Mouse (Mus musculus) midbrain, postnatal 0 days (tissue): ENCODE measurements at regions not wholly inside any gene's neighbourhood (a gene's known extent, or its start where the extent isn't known, plus 50 kb on each side); places are given as distances from the start of the nearest gene placed in this dataset.

Experiments used
- ATAC-seq: fragments of 200-750 bp; cut with Nextera tagmentation; 2 replicates; pipeline ENCODE4 v1.8.0; 2017; ENCODE audit warnings: moderate number of reproducible peaks, mild to moderate bottlenecking, moderate TSS enrichment, moderate library complexity; ENCODE audit not compliant: low FRiP score
- DNase-seq: peaks from one replicate; pipeline ENCODE4 v3.0.0-alpha.2; 2015; ENCODE audit warnings: low spot score
- H3K27ac ChIP-seq: fragments of 300-500 bp; sonication (generic); 2 replicates; pipeline ENCODE4 v1.5.1; 2014; ENCODE audit warnings: low read depth, mild to moderate bottlenecking, low read length, mixed read lengths
- H3K27me3 ChIP-seq: fragments of 300-500 bp; sonication (generic); 2 replicates; pipeline ENCODE4 v1.6.1; 2014; ENCODE audit warnings: low read length, control low read depth, mixed read lengths; ENCODE audit not compliant: insufficient read depth
- H3K36me3 ChIP-seq: fragments of 300-500 bp; sonication (generic); 2 replicates; pipeline ENCODE4 v1.6.1; 2014; ENCODE audit warnings: low read length, control low read depth, mixed read lengths; ENCODE audit not compliant: insufficient read depth
- H3K4me1 ChIP-seq: fragments of 300-500 bp; sonication (generic); 2 replicates; pipeline ENCODE4 v1.6.1; 2014; ENCODE audit warnings: mild to moderate bottlenecking, control low read depth, antibody characterized with exemption, low read length, mixed read lengths; ENCODE audit not compliant: insufficient read depth
- H3K4me2 ChIP-seq: fragments of 300-500 bp; sonication (generic); 2 replicates; pipeline ENCODE4 v1.6.1; 2014; ENCODE audit warnings: low read depth, mild to moderate bottlenecking, low read length, mixed read lengths; ENCODE audit not compliant: poor library complexity, severe bottlenecking
- H3K4me3 ChIP-seq: fragments of 300-500 bp; sonication (generic); 2 replicates; pipeline ENCODE4 v1.5.1; 2014; ENCODE audit warnings: low read depth, mild to moderate bottlenecking, low read length, moderate library complexity
- H3K9ac ChIP-seq: fragments of 300-500 bp; sonication (generic); replicated peaks from 2 replicates; pipeline ENCODE4 v1.6.1; 2014; ENCODE audit warnings: mild to moderate bottlenecking, low read length, moderate library complexity, mixed read lengths; ENCODE audit not compliant: poor library complexity, severe bottlenecking
- H3K9me3 ChIP-seq: fragments of 300-500 bp; sonication (generic); 2 replicates; pipeline ENCODE4 v1.6.1; 2016; ENCODE audit warnings: low read length, control low read depth
- CTCF ChIP-seq: IDR thresholded peaks from 2 replicates; pipeline ENCODE4 v1.5.1; 2016; ENCODE audit warnings: antibody characterized with exemption, mild to moderate bottlenecking
- WGBS: fragments of 180-500 bp; shearing (Covaris S2); extraction: QIAGEN DNeasy Blood & Tissue Kit; methylation state at CpG from one replicate; pipeline ENCODE4 v1.1.7; 2014; 5-methylcytosine and 5-hydroxymethylcytosine counted together

DNA sequence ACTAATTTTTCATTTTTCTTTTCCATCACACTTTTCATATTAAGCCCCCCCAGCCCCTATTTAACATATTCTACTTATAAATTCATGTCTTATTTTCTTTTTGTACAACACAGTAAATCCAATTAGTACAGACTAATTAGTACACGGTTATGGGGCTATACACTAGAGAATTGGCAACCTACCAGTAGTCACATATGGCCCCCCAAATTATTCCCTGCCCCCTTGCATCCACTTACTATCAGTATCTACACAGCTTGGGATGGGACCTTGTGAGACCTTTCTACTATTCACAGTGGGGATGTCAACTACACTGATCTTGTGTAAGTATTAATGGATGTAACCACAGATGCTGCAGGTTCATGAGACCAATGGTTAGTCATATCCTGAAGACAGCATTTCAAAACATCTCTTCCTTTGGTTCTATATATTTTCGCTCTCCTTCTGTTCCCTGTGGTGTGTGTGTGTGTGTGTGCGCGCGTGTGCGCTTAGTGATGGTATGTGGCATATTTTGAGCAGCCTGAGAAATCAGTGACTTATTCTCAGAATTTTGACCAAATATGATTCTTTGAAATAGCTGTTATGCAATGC, 732.9 kb upstream of the Zeb2 start:
- H3K27ac ChIP-seq: no peak overlapping the region
- no peaks in the 10 kb centered on the region for H3K27me3 ChIP-seq
- H3K4me2 ChIP-seq: no peak overlapping the region
- H3K4me1 ChIP-seq: no peaks in the 10 kb centered on the region
- WGBS: 92% methylated on average over 6 of the region's 6 CpGs
- DNase-seq: no peak
- TF ChIP-seq CTCF: no peak
- H3K4me3 ChIP-seq: no peak overlapping the region
- no peak for ATAC-seq
- H3K9me3 ChIP-seq: no peaks in the 10 kb centered on the region
- no peak overlapping the region for H3K9ac ChIP-seq
- H3K36me3 ChIP-seq: no peaks in the 10 kb centered on the region

DNA sequence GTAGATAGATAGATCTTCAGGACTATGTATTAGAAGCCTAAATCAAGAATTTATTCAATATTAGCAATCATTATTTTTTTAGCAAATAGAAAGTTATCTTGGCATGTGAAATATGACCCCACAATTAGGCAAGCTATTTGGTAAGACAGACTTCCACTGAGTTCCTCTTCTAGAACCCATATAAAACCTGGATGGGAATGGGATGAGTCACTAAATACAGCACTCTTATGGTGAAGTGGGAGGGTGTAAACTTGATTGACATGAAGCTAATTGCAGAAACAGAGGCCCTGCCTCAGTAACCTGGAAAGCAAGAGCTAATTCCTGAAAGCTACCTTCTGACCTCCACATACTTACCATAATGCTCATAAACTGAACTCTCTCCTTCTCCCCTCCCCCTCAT, 723.2 kb upstream of the Zeb2 start:
- no peak overlapping the region for H3K27ac ChIP-seq
- DNase-seq (no peak), ATAC-seq (no peak)
- H3K4me1 ChIP-seq: no peaks in the 10 kb centered on the region
- no peak for TF ChIP-seq CTCF
- H3K9me3 ChIP-seq: no peaks in the 10 kb centered on the region
- H3K4me3 ChIP-seq: no peak overlapping the region
- H3K9ac ChIP-seq: no peak overlapping the region
- no peak overlapping the region for H3K4me2 ChIP-seq
- no peaks in the 10 kb centered on the region for H3K36me3 ChIP-seq
- H3K27me3 ChIP-seq: no peaks in the 10 kb centered on the region

DNA sequence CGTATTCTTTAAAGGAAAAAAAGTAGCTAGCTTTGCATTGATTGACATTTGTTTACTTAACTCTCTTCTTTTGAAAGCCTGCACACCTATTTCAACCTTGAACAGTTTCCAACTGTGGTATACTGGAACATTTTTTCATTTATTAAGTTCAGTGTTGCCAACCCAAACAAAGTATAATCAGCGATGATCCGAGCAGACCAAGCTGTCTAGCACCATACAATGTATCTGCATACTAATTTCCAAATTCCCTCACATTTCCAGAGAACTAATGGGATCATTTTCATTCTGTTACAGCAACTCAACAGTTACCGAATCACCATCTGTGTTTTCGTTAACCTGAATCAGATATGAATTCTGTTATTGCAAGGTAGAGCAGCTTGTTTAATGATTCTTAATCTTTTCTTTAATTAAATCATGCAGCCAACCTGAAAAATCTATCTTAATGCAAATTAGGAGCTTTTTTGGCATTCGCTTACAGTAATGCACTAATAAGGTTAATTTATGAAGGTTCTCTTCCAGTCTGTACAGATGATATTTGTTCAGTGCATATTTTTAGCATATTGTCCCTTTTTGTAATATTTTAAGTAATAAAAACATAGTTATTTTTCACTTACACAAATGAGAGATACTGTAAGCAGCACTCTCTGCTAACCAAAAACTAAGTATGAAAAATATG, 719.5 kb upstream of the Zeb2 start:
- Histone ChIP-seq H3K9ac (no peak overlapping the region), H3K36me3 (no peaks in the 10 kb centered on the region), H3K9me3 (no peaks in the 10 kb centered on the region), H3K27ac (no peak overlapping the region), H3K4me1 (no peaks in the 10 kb centered on the region), H3K4me2 (no peak overlapping the region), H3K27me3 (no peaks in the 10 kb centered on the region), H3K4me3 (no peak overlapping the region)
- WGBS: 71% methylated on average over 6 of the region's 6 CpGs
- TF ChIP-seq CTCF: no peak
- ATAC-seq: no peak
- DNase-seq: peak; percentile 2

DNA sequence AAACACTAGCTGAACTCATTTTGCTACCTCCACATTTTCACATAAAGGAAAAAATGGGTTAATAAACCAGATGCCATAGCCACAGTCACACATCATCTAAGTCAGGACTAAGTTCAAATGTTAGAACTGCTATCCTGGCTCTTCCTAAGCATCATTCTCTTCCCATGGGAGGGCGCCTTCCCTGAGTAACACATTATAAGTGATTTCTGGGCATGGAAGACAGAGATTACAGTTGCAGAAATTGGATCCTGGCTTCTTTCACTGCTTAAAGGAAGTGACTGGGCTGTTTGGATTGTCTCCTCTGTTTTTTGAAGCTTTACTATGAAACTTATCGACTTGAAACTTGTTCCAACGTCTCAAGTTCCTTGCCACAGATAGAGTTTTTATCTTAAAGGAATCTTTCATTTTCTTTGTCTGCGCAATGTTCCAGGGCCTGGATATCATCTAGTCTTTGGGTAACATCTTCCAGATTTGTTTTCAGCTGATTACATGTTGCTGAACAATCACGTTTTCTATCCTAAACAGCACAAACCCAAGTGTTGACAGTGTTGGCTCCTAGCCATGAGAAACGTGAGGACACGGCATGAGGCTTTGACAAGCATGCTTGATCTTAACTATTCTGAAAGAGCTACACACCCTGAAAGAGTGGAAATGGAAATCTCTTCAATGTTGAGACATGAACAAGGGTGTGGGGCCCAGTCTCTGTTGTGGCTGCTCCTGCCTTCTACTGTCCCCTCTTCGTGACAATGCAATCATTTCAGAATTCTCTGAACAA, 700.9 kb upstream of the Zeb2 start:
- no peak overlapping the region for H3K4me2 ChIP-seq
- DNase-seq (no peak), ATAC-seq (no peak)
- H3K27me3 ChIP-seq: no peaks in the 10 kb centered on the region
- no peak overlapping the region for H3K9ac ChIP-seq
- no peak overlapping the region for H3K27ac ChIP-seq
- no peak for TF ChIP-seq CTCF
- no peaks in the 10 kb centered on the region for H3K4me1 ChIP-seq
- H3K9me3 ChIP-seq: no peaks in the 10 kb centered on the region
- 77% methylated on average over 8 of the region's 8 CpGs for WGBS
- no peaks in the 10 kb centered on the region for H3K36me3 ChIP-seq
- no peak overlapping the region for H3K4me3 ChIP-seq

DNA sequence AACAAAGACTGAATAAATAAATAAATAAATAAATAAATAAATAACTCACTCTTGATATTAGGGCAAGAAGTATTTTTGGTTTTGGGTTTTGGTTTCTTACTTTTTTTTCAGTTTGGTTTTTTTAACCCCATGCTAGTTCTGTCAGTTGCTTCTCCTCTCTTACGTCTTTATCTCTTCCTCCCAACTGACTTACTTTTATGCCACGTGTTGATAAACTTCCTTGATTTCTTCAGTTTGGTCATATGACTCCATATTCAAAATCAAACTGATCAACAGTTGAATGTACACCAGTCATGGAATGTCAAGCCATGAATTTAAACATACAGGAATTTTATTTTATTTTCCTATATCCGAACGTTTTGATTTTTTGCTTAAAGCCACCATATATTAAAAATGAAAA, 697.5 kb upstream of the Zeb2 start:
- H3K9me3 ChIP-seq: no peaks in the 10 kb centered on the region
- WGBS: 96% methylated on average over 4 of the region's 4 CpGs
- TF ChIP-seq CTCF: no peak

DNA sequence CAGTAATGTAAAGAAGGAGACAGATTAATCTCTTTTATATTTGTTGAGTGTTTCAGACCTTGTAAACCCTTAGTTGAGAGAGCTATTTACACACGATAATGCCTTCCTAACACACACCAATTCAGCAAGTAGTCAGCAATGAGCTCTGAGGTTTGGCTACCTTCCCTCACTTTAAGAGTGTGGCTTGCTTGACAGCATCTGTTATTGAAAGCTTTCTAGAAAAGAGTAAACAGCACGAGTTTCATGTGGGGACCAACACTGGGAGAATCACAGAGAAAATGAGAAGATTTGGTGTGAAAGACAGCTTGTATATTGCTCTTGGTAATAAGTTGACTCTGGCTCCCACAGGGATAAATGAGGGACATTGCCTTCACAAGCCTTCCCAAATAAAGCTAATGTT, 688.1 kb upstream of the Zeb2 start:
- H3K4me1 ChIP-seq: no peaks in the 10 kb centered on the region
- no peak for TF ChIP-seq CTCF
- no peaks in the 10 kb centered on the region for H3K9me3 ChIP-seq
- H3K9ac ChIP-seq: no peak overlapping the region
- 74% methylated on average over 2 of the region's 2 CpGs for WGBS
- H3K36me3 ChIP-seq: no peaks in the 10 kb centered on the region
- DNase-seq (no peak), ATAC-seq (no peak)
- H3K27me3 ChIP-seq: no peaks in the 10 kb centered on the region
- no peak overlapping the region for H3K27ac ChIP-seq
- no peak overlapping the region for H3K4me3 ChIP-seq
- H3K4me2 ChIP-seq: no peak overlapping the region

More for the DNA sequence above, 697.5 kb upstream of the Zeb2 start:
- Histone ChIP-seq H3K9ac (no peak overlapping the region), H3K4me1 (no peaks in the 10 kb centered on the region), H3K27me3 (no peaks in the 10 kb centered on the region), H3K4me2 (no peak overlapping the region), H3K4me3 (no peak overlapping the region), H3K36me3 (no peaks in the 10 kb centered on the region), H3K27ac (no peak overlapping the region)
- ATAC-seq (no peak), DNase-seq (no peak)
